Mouse (Mus musculus): ENCODE measurements around the gene Cldn22. TPM values are rescaled to one million over a fixed set of nuclear protein-coding genes. Genes with fewer than 3 reads are reported as not detected.

Cldn22 gene
- polyA plus RNA-seq, 1 experiment from 2014 or later = not detected

DNA sequence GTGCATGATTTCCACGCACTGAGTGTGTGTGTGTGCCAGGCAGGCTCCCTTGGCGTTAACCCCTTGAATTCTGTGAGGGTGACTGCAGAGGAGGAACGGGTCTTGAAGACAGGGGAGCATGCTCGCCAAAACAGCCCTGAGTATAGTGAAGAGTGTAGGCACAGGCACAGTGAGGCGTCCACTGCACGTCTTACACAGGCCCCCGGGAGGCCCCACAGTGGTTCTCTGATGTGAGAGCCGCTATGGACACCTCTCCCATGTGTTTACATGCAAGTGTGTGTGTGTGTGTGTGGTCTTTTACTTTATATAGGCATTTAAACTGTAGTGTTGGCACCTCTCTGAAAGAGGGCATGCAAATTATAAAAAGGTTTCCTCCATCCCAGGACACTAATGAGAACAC lies 42.3 kb downstream of the Cldn22 start:
- WGBS (ENCODE audit: insufficient replicate concordance) = 83% methylated on average over 8 of the region's 8 CpGs
- Histone ChIP-seq H3K4me2 (no peak overlapping the region), H3K4me1 (ENCODE audit: control insufficient read depth, insufficient read depth, low read length) (no peaks in the 10 kb centered on the region), H3K36me3 (ENCODE audit: control insufficient read depth, insufficient read depth, low read length) (peaks cover 22% of the 10 kb centered on the region), H3K27me3 (ENCODE audit: control insufficient read depth, insufficient read depth, low read length) (no peaks in the 10 kb centered on the region), H3K27ac (ENCODE audit: low read depth, low read length) (no peak overlapping the region), H3K4me3 (ENCODE audit: low read depth, low read length) (no peak overlapping the region), H3K9me3 (replicated peaks; ENCODE audit: control insufficient read depth, low read length) (no peaks in the 10 kb centered on the region), H3K9ac (ENCODE audit: low read depth, low read length) (no peak overlapping the region)
- ATAC-seq (replicated peaks; ENCODE audit: insufficient number of reproducible peaks, low FRiP score, low TSS enrichment) = no peak

DNA sequence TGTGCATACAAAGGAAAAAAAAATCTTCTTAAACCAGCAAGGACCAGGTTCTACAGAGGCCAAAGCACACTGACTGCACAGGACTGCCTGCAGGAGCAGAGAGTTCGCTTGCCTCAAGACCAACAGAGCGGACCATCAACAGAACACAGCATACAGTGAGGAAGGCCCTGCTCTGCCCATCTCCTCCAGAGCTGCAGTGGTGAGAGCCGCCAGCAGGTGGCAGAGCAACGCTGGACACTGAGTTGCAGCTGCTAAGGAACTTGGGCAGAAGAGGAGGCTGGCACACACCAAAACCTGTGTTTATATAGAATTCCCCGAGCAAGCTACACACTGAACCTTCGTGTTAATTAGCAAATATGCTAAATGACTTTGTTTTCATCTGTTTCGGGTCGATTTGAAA lies 42.8 kb downstream of the Cldn22 start:
- WGBS (ENCODE audit: insufficient replicate concordance) = 29% methylated on average over 8 of the region's 8 CpGs
- no peak overlapping the region for H3K9ac ChIP-seq (ENCODE audit: low read depth, low read length)

DNA sequence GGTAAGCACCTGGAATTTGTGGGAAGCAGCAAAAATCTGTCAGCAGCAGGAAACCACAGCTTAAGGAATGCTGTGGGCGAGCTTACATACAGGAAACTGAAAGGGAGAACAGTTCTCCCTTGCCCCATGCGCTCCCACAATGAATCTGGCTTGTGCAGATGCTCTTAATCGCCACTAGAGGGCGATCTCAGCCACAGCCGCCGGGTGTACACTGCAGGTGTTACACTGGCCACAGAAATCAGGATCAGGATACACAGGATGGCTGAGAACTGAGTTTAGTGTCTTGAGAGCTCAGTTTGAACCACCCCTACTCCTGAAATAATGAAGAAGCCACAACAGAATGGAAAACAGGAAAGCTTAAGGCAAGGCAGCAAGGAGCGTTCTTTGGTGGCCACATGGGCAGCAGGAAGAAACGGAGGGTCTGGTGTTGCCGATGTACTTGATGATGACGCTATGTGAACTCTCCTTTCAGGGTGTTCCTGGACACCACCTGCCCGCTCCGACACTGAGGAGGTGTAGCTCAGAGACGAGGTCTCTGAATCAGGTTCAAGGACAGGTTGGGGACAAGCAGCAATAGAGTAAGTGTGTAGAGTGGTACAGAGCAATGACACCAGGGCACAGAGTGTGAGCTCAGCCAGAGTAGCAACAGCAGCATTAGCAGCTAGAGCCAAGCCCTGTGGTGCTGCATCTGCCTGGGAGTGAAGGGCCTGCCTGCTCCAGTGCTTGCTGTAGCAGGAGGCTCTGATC lies 48.3 kb downstream of the Cldn22 start:
- Histone ChIP-seq H3K27me3 (ENCODE audit: control insufficient read depth, insufficient read depth, low read length) (no peaks in the 10 kb centered on the region), H3K9ac (ENCODE audit: low read depth, low read length) (no peak overlapping the region), H3K27ac (ENCODE audit: low read depth, low read length) (no peak overlapping the region), H3K4me3 (ENCODE audit: low read depth, low read length) (no peak overlapping the region), H3K9me3 (replicated peaks; ENCODE audit: control insufficient read depth, low read length) (no peaks in the 10 kb centered on the region), H3K4me1 (ENCODE audit: control insufficient read depth, insufficient read depth, low read length) (peaks cover 9% of the 10 kb centered on the region; the same call in 1 of the 2 replicates), H3K4me2 (no peak overlapping the region), H3K36me3 (ENCODE audit: control insufficient read depth, insufficient read depth, low read length) (peaks cover 24% of the 10 kb centered on the region)
- 45% methylated on average over 13 of the region's 13 CpGs for WGBS (ENCODE audit: insufficient replicate concordance)
- peak; percentile 33; the same call in 1 of the 2 replicates for ATAC-seq (replicated peaks; ENCODE audit: insufficient number of reproducible peaks, low FRiP score, low TSS enrichment)

More for the DNA sequence above, 42.8 kb downstream of the Cldn22 start:
- ATAC-seq (replicated peaks; ENCODE audit: insufficient number of reproducible peaks, low FRiP score, low TSS enrichment) = no peak; the same call in 1 of the 2 replicates
- H3K4me3 ChIP-seq (ENCODE audit: low read depth, low read length) = no peak overlapping the region
- no peaks in the 10 kb centered on the region for H3K4me1 ChIP-seq (ENCODE audit: control insufficient read depth, insufficient read depth, low read length)
- H3K9me3 ChIP-seq (replicated peaks; ENCODE audit: control insufficient read depth, low read length) = no peaks in the 10 kb centered on the region
- H3K36me3 ChIP-seq (ENCODE audit: control insufficient read depth, insufficient read depth, low read length) = peaks cover 22% of the 10 kb centered on the region
- no peak overlapping the region for H3K27ac ChIP-seq (ENCODE audit: low read depth, low read length)
- H3K4me2 ChIP-seq = no peak overlapping the region
- H3K27me3 ChIP-seq (ENCODE audit: control insufficient read depth, insufficient read depth, low read length) = no peaks in the 10 kb centered on the region

DNA sequence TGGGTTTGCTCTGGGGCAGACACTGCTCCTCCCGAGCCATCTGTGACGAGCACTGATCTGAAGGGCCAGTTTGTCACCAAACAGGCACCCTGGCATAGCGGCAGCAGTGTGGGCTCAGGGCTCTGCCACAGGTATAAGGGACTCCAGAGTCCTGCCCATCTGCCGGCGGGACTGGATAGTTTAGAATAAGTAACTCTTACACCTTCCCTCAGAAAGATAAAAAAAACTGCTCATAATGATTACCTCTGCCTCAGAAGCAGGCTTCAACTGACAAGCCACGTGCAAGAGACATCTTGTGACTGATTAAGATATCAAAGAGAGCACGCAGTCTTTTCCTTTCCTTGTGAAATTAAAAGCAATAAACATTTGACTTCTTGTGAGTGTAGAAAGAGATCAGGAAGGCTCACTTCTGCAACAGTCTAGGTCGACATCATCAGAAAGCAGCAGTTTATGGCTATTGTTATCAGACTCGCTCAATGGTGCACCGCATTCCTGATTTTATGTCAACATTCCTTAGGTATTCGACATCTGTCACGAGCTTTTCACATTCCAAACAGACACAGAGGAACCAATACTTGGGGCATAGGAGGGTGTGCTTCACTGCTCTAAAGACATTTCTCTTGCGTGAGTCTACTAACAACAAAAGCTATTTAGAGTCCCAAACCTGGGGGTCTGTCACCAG lies 50.4 kb downstream of the Cldn22 start:
- Histone ChIP-seq H3K36me3 (ENCODE audit: control insufficient read depth, insufficient read depth, low read length) (peaks cover 15% of the 10 kb centered on the region), H3K9ac (ENCODE audit: low read depth, low read length) (no peak overlapping the region), H3K27ac (ENCODE audit: low read depth, low read length) (no peak overlapping the region), H3K9me3 (replicated peaks; ENCODE audit: control insufficient read depth, low read length) (no peaks in the 10 kb centered on the region), H3K4me1 (ENCODE audit: control insufficient read depth, insufficient read depth, low read length) (peaks cover 13% of the 10 kb centered on the region; the same call in 1 of the 2 replicates), H3K4me2 (no peak overlapping the region), H3K4me3 (ENCODE audit: low read depth, low read length) (no peak overlapping the region), H3K27me3 (ENCODE audit: control insufficient read depth, insufficient read depth, low read length) (no peaks in the 10 kb centered on the region)
- ATAC-seq (replicated peaks; ENCODE audit: insufficient number of reproducible peaks, low FRiP score, low TSS enrichment) = no peak
- WGBS (ENCODE audit: insufficient replicate concordance) = 46% methylated on average over 13 of the region's 13 CpGs

Other genes with a start within 250 kb of the Cldn22 start
- gene Ing2, start 148.9 kb upstream of the Cldn22 start, polyA plus RNA-seq (2014; fragmentation: Nextera tagmentation; extraction: Ambion mirVana) = 6.8 and 10.4 TPM in 2 replicates
- 20.6 and 21.6 TPM in 2 replicates for gene Cdkn2aip, start 110.5 kb upstream of the Cldn22 start, polyA plus RNA-seq (2014; fragmentation: Nextera tagmentation; extraction: Ambion mirVana)
- not detected in 2 replicates for gene Cldn24, start 2.3 kb upstream of the Cldn22 start, polyA plus RNA-seq (2014; fragmentation: Nextera tagmentation; extraction: Ambion mirVana)
- gene Wwc2, start 166.4 kb downstream of the Cldn22 start, polyA plus RNA-seq (2014; fragmentation: Nextera tagmentation; extraction: Ambion mirVana) = 14.8 and 15.2 TPM in 2 replicates

All from heart, embryonic 11.5 days (tissue).